Mouse (Mus musculus): ENCODE measurements at regions not wholly inside any gene's neighbourhood (a gene's known extent, or its start where the extent isn't known, plus 50 kb on each side); places are given as distances from the start of the nearest gene placed in this dataset.

DNA sequence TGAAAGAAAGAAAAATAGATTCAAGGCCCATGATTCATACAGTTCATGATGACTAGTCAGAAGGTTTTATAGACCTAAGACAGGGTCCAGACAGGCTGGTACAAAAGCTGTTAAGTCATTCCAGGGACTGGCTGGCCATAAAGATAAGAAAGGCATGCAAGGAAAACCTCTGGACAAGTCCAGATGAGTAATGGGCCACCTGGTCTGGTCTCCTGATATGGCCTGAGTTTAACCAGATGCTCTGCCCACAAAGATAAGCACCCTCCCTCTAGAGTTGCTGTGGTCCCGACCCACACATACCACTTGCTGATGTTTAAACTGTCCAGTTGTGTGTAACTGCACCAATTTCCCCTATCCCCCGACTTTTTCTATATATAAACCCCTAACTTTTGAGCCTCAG is 934.7 kb upstream of the Ndn start:
- no peak for ATAC-seq
- 69% methylated on average over 2 of the region's 2 CpGs for WGBS
- no peaks in the 10 kb centered on the region for H3K36me3 ChIP-seq (ENCODE audit: insufficient read depth)
- H3K4me2 ChIP-seq (ENCODE audit: low read depth), result no peak overlapping the region
- no peak overlapping the region for H3K4me3 ChIP-seq (ENCODE audit: low read depth, low read length)
- H3K9ac ChIP-seq, result no peak overlapping the region
- TF ChIP-seq CTCF (IDR thresholded peaks at IDR 0.05; ENCODE audit: low read depth), result no peak
- no peak overlapping the region for H3K27ac ChIP-seq (ENCODE audit: low read depth, low read length)
- DNase-seq, result no peak
- H3K9me3 ChIP-seq (ENCODE audit: low read length), result no peaks in the 10 kb centered on the region
- H3K27me3 ChIP-seq (ENCODE audit: insufficient read depth, low read length), result no peaks in the 10 kb centered on the region
- no peaks in the 10 kb centered on the region for H3K4me1 ChIP-seq (ENCODE audit: insufficient read depth)

DNA sequence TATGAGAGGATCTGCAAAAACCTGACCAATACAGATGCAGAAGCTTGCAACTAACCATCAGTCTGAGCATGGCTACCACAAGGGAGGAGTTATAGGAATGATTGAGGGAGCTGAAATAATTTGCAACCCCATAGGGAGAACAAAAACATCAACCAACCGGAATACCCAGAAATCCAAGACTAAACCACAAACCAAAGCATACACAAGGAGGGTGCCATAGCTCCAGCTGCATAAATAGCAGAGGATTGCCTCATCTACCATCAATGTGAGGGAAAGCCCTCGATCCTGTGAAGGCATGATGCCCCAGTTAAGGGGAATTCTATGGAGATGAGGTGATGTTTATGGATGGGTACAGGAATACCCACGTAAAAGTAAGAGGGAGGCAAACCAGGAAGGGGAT is 929.8 kb upstream of the Ndn start:
- Histone ChIP-seq H3K4me1 (ENCODE audit: insufficient read depth) (no peaks in the 10 kb centered on the region), H3K27ac (ENCODE audit: low read depth, low read length) (no peak overlapping the region), H3K9ac (no peak overlapping the region), H3K4me3 (ENCODE audit: low read depth, low read length) (no peak overlapping the region), H3K9me3 (ENCODE audit: low read length) (no peaks in the 10 kb centered on the region), H3K27me3 (ENCODE audit: insufficient read depth, low read length) (no peaks in the 10 kb centered on the region), H3K4me2 (ENCODE audit: low read depth) (no peak overlapping the region), H3K36me3 (ENCODE audit: insufficient read depth) (no peaks in the 10 kb centered on the region)
- DNase-seq (no peak), ATAC-seq (no peak)
- TF ChIP-seq CTCF (IDR thresholded peaks at IDR 0.05; ENCODE audit: low read depth), result no peak
- 68% methylated on average over 3 of the region's 3 CpGs for WGBS

DNA sequence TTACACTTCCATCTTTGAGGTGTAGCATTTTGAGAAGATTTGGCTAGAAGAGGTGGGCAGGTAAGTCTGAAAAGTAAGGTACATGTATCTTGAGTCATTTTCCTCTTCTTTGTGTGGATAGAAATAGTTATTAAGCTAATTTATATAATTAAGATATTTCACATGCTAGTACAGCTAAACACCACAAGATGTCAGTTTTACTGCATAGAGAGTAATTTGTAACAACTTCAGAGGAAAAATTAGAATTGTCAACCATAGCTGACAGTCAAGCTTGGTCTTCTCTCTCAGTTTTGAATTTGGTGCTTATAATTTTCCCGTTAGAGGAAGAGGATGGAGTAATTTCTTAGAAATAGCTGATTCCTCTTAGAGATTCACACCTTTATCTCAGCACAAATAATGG is 890.6 kb upstream of the Ndn start:
- Histone ChIP-seq H3K9ac (no peak overlapping the region), H3K36me3 (ENCODE audit: insufficient read depth) (no peaks in the 10 kb centered on the region), H3K4me1 (ENCODE audit: insufficient read depth) (no peaks in the 10 kb centered on the region), H3K27ac (ENCODE audit: low read depth, low read length) (no peak overlapping the region), H3K4me3 (ENCODE audit: low read depth, low read length) (no peak overlapping the region), H3K4me2 (ENCODE audit: low read depth) (no peak overlapping the region), H3K9me3 (ENCODE audit: low read length) (no peaks in the 10 kb centered on the region), H3K27me3 (ENCODE audit: insufficient read depth, low read length) (no peaks in the 10 kb centered on the region)
- peak; percentile 37; the same call in 1 of the 2 replicates for TF ChIP-seq CTCF (IDR thresholded peaks at IDR 0.05; ENCODE audit: low read depth)
- ATAC-seq (no peak), DNase-seq (peak; percentile 0)
- WGBS, result 73% methylated on average over 1 of the region's 1 CpGs

DNA sequence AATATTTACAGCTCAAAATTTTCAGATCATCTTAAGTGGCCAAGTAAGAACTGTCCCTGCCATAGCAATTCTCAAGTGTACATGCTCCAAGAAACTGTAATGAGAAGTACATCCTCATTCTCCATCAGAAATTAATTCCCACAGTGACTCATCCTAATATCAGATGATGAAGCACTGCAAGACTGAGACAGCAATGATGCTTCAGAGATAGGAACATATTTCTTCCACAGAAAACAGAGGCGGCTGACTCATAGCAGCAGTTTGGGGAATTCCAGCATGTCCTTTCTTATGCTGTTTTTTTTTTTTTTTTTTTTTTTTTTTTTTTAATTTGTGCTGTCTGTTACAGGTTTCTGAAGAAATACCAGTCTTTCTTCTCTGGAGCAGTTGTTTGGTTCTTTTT is 865.3 kb upstream of the Ndn start:
- H3K4me2 ChIP-seq (ENCODE audit: low read depth), result no peak overlapping the region
- no peaks in the 10 kb centered on the region for H3K36me3 ChIP-seq (ENCODE audit: insufficient read depth)
- no peaks in the 10 kb centered on the region for H3K9me3 ChIP-seq (ENCODE audit: low read length)
- H3K9ac ChIP-seq, result no peak overlapping the region
- H3K4me3 ChIP-seq (ENCODE audit: low read depth, low read length), result no peak overlapping the region
- ATAC-seq (no peak), DNase-seq (no peak)
- no peak for TF ChIP-seq CTCF (IDR thresholded peaks at IDR 0.05; ENCODE audit: low read depth)
- WGBS, result 95% methylated on average over 1 of the region's 1 CpGs
- H3K27ac ChIP-seq (ENCODE audit: low read depth, low read length), result no peak overlapping the region
- no peaks in the 10 kb centered on the region for H3K4me1 ChIP-seq (ENCODE audit: insufficient read depth)
- no peaks in the 10 kb centered on the region for H3K27me3 ChIP-seq (ENCODE audit: insufficient read depth, low read length)

DNA sequence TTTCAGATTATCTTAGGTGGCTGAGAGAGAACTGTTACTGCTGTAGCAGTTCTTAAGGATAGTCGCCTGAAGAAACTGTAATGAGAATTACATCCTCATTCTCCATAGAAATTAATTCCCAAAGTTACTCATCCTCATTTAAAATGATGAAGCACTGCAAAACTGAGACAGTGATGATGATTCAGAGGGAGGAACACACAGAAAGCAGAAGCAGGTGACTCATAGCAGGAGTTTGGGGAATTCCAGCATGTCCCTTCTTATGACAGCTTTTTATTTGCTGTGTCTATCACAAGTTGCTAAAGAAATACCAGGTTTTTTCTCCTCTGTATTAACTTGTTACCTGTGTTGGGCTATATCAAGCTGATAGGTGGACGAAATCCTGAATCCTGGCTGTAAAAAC is 831.6 kb upstream of the Ndn start:
- TF ChIP-seq CTCF (IDR thresholded peaks at IDR 0.05; ENCODE audit: low read depth), result no peak
- 67% methylated on average over 2 of the region's 2 CpGs for WGBS
- Histone ChIP-seq H3K9ac (no peak overlapping the region), H3K27ac (ENCODE audit: low read depth, low read length) (no peak overlapping the region), H3K36me3 (ENCODE audit: insufficient read depth) (no peaks in the 10 kb centered on the region), H3K4me2 (ENCODE audit: low read depth) (no peak overlapping the region), H3K4me1 (ENCODE audit: insufficient read depth) (no peaks in the 10 kb centered on the region), H3K4me3 (ENCODE audit: low read depth, low read length) (no peak overlapping the region), H3K27me3 (ENCODE audit: insufficient read depth, low read length) (no peaks in the 10 kb centered on the region), H3K9me3 (ENCODE audit: low read length) (no peaks in the 10 kb centered on the region)
- no peak for DNase-seq
- ATAC-seq, result no peak

DNA sequence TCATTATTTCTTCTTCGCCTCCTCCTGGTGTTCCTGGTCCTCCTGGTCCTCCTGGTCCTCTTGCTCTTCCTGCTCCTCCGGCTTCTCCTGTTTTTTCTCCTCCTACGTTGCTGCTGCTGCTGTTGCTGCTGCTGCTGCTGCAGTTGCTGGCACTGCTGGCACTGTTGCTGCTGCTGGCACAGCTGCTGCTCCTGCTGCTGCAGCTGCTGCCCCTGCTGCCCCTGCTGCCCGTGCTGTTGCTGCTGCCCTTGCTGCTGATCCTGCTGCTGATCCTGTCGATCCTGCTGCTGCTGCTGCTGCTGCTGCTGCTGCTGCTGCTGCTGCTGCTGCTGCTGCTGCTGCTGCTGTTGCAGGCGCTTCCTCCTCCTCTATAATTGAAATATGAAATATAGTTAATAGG is 811.2 kb upstream of the Ndn start:
- ATAC-seq (no peak), DNase-seq (no peak)
- Histone ChIP-seq H3K4me2 (ENCODE audit: low read depth) (no peak overlapping the region), H3K27me3 (ENCODE audit: insufficient read depth, low read length) (no peaks in the 10 kb centered on the region), H3K36me3 (ENCODE audit: insufficient read depth) (no peaks in the 10 kb centered on the region), H3K4me3 (ENCODE audit: low read depth, low read length) (no peak overlapping the region), H3K4me1 (ENCODE audit: insufficient read depth) (no peaks in the 10 kb centered on the region), H3K27ac (ENCODE audit: low read depth, low read length) (no peak overlapping the region), H3K9me3 (ENCODE audit: low read length) (no peaks in the 10 kb centered on the region), H3K9ac (no peak overlapping the region)
- 65% methylated on average over 6 of the region's 6 CpGs for WGBS
- no peak for TF ChIP-seq CTCF (IDR thresholded peaks at IDR 0.05; ENCODE audit: low read depth)

Data from forebrain, postnatal 0 days (tissue).